ENCODE assay signal across 17 mouse cellular contexts in the genomic region with DNA sequence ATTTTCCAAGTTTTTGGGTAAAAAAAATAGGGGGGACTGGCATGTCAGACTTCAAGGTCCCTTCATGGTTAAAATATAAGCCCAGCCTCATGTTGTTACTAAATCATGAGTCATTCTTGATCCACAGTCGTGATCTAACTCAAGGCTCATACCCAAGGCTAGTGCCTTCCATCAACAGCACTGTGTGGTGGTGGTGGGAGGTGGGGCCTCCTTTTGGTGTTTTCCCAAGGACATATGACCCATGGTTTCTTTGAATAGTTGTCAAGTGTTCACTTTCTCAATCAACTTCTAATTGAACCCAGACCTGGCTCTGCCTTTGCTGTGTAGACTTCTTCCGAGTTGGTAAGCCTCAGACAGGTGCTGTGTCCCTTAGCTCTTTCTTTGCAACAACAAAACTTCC. TPM values are rescaled to one million over a fixed set of nuclear protein-coding genes. Genes with fewer than 3 reads are reported as not detected.
"Had no signal": no experiment of that assay in that cellular context is flagged by ENCODE, and none has a peak within 500 bp of the region (broad histone marks: within the 10 kb centered on the region; RNA-seq: fewer than 3 reads in every experiment).

No protein-coding gene starts in this region.

- DNase-seq: kidney, adult 2 months; kidney, postnatal 4 days; left cerebral cortex, postnatal 4 days; lung, adult 18-20 months; right cerebral cortex, postnatal 4 days; thymus, adult 2 months; thymus, postnatal 25 days had no signal

- H3K9ac ChIP-seq: limb, embryonic 13.5 days; liver, embryonic 14.5 days; midbrain, embryonic 12.5 days; stomach, embryonic 15.5 days had no signal

- H3K4me2 ChIP-seq: limb, embryonic 13.5 days; midbrain, embryonic 12.5 days; stomach, embryonic 15.5 days had no signal

- H3K9me3 ChIP-seq: limb, embryonic 13.5 days; midbrain, embryonic 12.5 days; stomach, embryonic 15.5 days had no signal

- ATAC-seq: midbrain, embryonic 16.5 days had no signal

- H3K36me3 ChIP-seq: limb, embryonic 13.5 days; midbrain, embryonic 12.5 days; stomach, embryonic 15.5 days had no signal

- H3K27ac ChIP-seq: kidney, postnatal 0 days; layer of hippocampus, adult 2 months; limb, embryonic 13.5 days; liver, embryonic 14.5 days; midbrain, embryonic 12.5 days; stomach, embryonic 15.5 days had no signal

- H3K4me1 ChIP-seq: midbrain, embryonic 12.5 days had no signal

- H3K4me3 ChIP-seq: layer of hippocampus, adult 2 months; limb, embryonic 13.5 days; midbrain, embryonic 12.5 days; stomach, embryonic 15.5 days had no signal

- H3K27me3 ChIP-seq: limb, embryonic 13.5 days; midbrain, embryonic 12.5 days; stomach, embryonic 15.5 days had no signal

RNA-seq across cellular contexts. Expression of a gene that starts 44.5 kb away (rescaled TPM):
- total RNA-seq: liver, adult 2 months had no signal
- polyA plus RNA-seq: spleen, adult 2 months had no signal

RNA-seq across cellular contexts. Expression of a gene that starts 51.7 kb away (rescaled TPM):
- total RNA-seq: megakaryocyte-erythroid progenitor cell, adult 5-6 weeks had no signal
